Mouse (Mus musculus): ENCODE data around the gene Timp2.

Timp2 gene

DNA sequence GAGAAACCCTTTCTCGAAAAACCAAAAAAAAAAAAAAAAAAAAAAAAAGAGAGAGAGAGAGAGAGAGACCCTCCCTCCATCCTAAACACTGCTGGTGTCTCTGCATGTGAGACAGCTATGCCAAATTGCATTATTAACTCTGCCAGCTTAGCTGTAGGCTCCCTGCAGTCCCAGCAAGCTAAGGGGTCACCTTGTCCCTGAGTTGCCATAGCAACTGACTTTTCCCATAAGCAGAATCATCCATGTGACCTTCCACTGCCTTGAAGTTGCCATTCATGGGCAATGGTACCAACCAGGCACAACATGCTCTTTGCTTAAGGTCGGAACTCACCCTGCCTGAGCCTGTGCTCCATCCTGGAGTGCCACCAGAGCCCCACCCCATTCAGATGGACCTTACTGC lies 60.5 kb downstream of the Timp2 start:
- DNase-seq (ENCODE audit: low read depth, low spot score) = no peak

DNA sequence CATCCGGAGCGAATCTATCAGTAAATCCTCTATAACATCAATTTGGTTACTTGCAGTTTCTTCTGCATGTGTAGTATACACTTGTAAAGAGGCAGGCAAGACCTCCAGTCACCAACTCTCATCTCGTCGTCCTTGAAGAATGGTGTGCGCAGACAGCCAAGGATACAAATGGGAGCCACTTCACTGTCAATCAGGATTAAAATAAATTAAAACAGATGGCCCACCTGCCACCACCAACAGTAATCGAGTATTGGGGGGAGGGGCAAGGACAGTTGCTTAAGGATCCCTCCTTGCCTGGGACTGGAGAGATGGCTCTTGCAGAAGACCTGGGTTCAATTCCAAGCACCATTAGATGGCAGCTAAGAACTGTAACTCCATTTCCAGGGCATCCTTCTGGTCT lies 62.9 kb downstream of the Timp2 start:
- no peak for DNase-seq (ENCODE audit: low read depth, low spot score)

DNA sequence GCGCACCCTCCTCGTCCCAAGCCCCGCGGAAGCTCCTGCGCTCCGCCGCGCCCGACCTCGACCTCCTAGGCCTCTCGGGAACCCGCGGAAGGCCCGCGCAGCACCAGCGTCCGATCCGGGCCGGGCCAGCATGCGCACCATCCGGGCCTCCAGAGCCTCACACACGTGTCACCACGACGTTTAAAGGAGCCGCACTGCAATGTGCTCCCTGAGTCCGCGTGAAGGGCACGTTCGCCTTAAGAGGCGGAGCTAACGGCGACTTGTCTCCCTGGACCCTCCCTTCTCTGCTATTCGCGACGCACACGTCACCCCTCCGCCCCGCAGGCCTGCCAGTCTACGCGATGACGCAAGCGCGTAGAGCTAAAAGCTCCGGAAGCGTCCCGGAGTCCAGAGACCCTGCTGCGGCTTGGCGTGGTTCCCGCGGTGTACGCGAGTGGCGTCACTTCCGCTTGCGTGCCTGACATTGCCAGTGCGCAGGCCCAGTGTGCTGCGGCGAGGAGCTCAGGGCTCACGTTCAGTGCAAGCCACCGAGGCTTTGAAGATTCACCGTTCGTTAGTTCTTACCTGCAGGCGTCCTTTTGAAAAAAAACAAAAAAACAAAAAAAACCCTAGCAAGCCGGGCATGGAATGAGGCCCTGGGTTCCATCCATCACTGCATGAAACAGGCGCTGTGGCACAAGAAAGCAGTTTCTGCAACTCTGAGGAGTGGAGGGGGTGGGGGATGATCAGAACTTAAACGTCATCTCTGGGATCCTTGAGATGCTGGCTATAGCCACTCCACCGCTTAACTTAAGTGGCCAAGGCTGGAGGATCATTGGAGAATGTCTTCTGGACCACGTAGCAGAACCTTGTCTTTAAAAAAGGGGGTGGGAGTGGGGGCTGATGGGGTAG lies 65.3 kb downstream of the Timp2 start, which contains the start of gene Usp36:
Usp36 (minus strand) TSS at position 246 of the 891 bp plus-strand sequence.
- DNase-seq (ENCODE audit: low read depth, low spot score) = peak; percentile 100

DNA sequence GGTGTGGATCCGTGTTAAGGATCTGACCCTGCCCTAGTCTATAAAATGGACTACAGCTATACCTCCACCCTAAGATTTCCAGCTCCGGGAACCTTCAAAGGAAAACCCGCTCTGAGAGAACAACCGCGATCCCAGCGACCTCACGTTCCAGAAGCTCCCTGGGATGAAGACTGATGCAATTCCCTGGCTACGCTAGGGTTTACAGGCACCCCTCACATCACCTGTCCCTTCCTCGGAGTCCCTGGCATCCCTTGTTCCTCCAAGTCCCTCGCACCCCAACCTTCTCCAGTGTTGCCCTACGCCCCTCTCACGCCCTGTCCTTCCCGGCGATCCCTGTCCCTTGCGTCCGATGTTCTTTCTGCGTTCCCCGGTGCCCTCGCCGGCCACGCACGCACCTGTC lies 66.0 kb downstream of the Timp2 start:
- DNase-seq (ENCODE audit: low read depth, low spot score) = peak; percentile 51

DNA sequence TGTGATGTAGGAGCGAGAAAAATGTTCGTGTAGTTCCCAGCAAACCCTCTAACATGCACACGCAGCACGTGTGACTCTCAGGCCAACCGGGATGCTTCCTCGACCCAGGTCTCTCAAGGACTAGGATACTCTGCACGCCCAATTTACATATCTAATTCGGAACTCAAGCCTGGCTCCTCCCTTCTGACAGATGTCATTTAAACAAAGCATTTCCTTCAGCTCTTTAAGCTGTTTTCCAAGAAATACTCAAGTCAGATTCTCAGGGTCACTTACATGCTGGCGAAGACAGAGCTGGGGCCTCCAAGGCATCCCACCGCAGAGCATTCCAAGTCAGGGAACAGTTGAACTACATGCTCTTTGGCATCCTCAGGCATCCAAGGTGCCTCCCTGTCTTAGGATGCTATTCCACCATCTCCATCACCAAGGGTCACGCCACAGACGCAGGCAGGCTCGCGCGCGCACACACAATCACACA lies 66.5 kb downstream of the Timp2 start:
- peak; percentile 77 for DNase-seq (ENCODE audit: low read depth, low spot score)

DNA sequence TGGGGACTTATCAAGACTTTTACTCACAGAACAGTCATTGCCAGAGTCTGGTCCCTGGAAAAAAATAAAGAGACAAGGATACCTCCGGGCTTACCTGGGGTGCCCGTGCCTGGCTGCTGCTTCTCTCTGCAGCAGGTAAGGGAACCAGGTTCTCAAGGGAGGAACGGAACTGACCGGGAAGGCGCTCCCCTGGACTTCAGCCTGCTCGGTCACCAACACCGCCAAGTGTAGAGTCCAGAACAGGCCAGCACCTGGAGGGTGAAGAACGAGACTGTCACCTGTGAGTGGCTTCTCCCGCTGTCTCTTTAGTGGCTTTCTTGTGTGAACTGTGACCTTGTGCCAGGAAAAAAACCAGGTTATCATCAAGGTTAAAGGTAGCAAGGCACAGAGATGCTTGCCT lies 68.0 kb downstream of the Timp2 start:
- no peak for DNase-seq (ENCODE audit: low read depth, low spot score)

DNA sequence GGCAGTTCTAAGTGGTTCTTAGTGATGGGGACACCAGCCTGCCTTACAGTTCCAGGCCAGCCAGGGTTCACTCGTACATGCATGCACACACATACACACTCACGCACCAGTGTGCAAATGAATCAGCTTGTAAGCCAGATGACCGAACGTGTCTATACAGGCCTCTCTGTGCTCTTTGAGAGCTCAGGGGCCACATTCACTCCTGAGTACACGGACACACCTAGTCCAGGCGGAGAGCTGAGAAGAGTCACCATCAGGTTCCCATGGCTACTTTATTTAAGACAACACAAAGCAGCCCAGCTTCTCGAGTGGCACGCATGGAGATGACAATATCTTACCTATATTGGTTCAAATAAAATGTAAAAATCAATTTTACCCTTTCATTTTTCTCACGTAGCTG lies 69.1 kb downstream of the Timp2 start:
- no peak for DNase-seq (ENCODE audit: low read depth, low spot score)

DNA sequence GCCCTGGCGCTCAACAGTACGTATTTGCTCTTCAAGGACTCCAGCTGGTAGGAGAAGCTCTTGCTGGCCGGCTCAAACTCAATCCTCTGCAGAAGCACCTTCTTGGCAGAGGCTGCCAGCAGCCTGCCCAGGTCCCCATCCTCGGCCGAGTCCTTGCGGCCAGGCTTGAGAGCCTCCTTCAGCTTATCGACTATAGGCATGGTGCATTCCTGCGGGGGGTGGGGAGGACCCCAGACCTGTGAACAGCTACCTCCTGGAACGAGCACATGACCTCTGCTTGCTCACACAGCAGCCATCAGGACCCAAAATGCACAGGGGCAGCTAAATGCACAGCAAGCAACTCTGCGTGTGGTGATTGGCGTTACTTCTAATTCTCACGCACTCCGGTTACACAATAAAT lies 69.7 kb downstream of the Timp2 start:
- no peak for DNase-seq (ENCODE audit: low read depth, low spot score)

DNA sequence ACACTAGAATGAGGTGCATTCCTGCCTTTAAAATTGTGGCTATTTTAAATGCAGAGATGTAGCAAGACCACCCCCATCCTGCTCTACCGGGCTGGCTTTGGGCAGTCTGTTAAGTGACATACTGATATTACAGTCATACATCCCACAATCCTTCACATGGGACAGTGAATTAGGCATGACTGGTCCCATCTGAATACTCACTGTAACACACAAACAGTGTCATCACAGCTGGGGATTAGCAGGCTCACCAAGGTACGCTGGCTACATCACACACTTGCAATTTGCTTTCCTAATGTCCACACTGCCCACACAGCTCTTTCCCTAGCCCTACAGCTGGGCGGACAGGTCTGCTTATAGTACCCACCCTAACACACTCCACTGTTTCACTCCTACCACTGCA lies 75.3 kb downstream of the Timp2 start:
- DNase-seq (ENCODE audit: low read depth, low spot score) = no peak

DNA sequence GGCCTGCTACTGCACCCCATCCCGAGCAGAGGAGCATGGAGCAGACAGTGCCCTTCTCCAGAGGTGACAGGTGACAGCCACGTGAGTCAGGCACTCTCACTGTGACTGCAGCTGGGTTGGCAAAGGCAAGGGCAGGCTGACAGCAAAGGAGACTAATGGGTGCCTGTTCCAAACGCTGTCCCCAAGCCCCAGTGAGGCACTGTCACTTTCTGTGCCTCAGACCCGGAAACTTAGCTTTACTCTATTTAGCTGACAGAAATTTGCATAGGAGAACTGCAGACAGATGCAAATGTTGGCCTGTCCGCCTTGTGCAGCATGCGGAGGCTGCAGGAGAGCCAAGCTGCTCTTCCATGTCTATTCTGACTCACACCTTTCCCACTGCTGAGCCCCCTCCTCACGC lies 79.2 kb downstream of the Timp2 start:
- no peak for DNase-seq (ENCODE audit: low read depth, low spot score)

DNA sequence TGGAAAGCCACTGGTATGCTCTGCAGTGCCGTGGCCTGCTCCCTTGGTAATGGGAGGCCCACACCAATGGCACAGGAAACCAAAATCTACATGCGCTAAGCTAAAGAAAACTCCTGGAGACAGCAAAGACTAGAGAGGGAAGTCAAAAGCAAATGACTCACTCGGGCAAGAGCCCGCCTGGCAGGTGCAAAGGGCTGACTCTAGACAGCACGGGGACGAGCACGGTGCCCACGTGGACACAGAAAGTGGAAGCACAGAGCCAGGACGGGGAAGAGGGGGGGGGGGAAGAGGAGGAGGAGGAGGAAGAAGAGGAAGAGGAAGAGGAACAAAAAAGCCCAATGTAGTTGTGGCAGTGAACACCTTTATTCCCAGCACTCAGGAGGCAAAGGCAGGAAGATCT lies 80.4 kb downstream of the Timp2 start:
- DNase-seq (ENCODE audit: low read depth, low spot score) = no peak

DNA sequence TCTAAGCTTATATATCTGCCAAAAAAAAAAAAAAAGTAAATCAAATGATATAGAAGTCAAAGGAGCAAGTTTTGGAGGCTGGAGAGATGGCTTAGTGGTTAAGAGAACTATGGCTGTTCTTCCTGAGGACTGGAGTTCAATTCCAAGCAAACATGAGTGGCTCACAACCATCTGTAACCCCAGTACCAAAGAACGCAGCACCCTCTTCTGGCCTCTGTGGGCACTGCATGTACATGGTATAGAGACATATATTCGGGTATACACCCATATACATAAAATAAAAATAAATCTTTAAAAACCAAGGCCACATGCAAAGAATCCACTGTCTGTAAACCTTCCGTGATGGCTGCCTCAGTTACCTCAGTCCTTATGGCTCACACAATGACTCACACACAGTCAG lies 85.7 kb downstream of the Timp2 start:
- peak; percentile 73 for DNase-seq (ENCODE audit: low read depth, low spot score)

DNA sequence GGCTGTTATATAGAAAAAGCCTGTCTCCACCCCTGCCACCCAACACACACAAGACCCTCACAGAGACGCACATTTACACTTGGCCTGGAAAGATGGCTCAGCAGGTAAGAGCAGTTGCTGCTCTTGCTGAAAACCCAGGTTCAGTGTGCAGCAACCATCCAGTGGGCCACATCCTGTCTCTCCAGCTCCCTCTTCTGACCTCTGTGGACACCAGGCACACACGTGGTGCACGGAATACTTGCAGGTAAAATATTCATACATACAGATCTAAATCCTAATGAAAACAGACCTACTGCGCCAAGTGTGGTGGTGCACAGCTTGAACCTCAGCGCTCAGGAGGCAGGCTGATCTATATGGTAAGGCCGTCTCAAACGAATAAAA lies 88.9 kb downstream of the Timp2 start:
- DNase-seq (ENCODE audit: low read depth, low spot score) = no peak

DNA sequence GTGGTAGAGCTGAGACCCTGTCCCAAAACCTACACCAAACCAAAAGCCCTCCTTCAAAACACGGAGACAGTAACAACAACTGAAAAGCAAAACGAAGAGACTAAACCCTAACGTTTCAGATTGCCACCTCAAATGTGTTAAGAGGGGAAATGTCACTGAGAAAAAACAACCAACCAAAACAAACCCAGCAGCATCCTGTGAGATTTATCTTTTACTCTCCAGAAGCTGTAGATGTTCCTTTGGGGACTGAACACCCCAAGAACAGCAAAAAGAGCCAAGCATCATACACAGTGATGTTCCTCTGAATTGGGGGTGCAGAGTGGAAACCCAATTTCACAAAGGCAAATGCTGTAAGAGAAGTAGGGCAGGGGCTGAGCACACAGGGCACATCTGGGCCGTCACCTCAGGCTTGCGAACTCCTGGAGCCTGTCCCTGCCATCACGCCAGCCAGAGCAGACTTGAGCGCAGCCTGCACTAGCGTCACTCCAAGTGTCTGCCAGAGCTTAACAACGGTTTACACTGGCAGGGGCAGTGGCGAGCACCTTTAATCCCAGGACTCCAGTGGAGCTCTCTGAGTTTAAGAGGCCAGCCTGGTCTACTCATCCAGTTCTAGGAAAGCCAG lies 89.4 kb downstream of the Timp2 start:
- no peak for DNase-seq (ENCODE audit: low read depth, low spot score)

DNA sequence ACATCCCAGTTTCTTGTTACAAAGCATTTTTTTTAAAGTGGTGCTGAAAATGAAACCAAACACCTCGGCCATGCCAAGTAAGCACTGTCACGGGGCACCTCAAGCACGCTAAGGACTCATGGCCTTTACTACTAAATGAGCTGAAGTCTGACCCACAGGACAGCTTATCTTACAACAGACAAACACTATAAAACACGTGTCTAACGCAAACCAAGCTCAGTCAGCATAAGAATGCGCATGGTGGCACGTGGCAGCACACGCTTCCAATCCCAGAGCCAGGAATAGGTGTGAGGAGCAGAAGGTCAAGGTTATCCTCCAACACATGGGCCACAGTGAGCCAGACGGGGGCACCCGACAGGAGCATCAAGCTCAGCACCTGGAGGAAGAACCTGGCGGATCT lies 89.9 kb downstream of the Timp2 start:
- DNase-seq (ENCODE audit: low read depth, low spot score) = peak; percentile 29

DNA sequence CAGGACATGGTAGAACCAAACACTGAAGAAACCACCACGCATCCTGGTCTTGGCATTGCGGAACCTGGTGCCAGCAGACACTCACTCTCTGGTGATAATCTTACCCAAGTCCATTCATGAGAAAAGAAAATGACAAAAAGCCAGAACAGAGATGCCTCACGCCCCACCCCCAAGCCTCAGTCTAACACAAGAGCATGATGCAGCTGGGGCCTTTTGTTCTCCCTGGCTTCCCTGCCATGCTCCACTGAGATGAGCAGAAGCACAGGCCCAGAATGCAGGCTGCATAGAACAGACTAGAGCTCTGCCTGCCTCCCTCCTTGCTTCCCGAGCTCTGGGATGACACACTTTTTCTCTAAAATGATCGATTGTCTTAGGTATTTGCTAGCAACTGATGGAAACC lies 92.4 kb downstream of the Timp2 start:
- no peak for DNase-seq (ENCODE audit: low read depth, low spot score)

DNA sequence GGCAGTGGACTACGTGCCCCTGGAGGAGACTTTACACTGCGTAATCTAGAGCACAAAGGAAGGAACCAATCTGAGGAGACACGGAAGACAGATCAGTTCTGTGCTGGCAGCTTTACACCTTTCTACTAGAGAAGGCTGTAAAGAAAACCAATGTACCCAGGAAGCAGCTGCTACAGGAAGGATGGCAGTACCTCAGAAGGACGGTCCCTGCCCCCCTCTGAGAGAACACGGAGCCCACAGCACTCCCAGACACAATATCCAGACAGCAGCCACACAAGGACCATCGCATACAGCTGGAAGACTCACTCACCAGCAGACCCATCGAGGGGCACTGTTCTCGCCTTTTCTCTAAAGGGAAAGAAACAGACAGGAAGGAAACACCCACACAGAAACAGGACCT lies 95.5 kb downstream of the Timp2 start:
- DNase-seq (ENCODE audit: low read depth, low spot score) = no peak

DNA sequence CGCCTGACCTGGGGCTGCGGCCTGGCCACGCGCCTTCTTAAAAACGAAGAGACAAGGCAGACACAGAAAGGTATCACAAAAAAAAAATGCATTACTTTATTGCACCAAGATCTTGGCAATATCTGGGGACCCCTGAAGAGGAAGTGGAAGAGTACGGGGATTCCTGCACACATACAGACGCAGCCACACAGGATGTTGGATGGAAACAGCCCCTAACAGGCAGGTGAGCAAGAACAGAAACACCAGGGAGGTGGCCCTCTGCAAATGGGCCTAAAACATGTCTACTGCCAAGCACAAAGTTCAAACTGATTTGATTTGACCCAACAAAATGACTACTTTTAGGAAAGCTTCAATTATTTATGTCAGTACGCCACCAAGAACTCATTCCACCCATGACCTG lies 96.0 kb downstream of the Timp2 start:
- no peak for DNase-seq (ENCODE audit: low read depth, low spot score)

DNA sequence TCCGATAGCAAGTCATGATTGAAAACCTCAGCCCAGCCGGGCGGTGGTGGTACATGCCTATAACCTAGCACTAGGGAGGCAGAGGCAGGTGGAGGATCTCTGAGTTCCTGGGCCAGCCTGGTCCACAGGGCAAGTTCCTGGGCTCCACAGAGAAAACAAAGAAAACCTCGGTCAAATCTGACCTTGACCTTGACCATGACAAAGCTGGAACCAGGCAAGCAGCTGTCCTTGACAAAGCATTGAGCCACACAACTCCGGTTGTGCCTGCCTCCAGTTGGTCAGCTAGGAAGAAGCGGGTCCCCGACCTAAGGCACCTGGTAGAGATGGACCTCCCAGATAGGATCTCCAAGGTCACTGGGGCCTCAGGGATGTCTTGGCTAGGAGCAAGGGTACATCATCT lies 99.2 kb downstream of the Timp2 start:
- DNase-seq (ENCODE audit: low read depth, low spot score) = peak; percentile 53

DNA sequence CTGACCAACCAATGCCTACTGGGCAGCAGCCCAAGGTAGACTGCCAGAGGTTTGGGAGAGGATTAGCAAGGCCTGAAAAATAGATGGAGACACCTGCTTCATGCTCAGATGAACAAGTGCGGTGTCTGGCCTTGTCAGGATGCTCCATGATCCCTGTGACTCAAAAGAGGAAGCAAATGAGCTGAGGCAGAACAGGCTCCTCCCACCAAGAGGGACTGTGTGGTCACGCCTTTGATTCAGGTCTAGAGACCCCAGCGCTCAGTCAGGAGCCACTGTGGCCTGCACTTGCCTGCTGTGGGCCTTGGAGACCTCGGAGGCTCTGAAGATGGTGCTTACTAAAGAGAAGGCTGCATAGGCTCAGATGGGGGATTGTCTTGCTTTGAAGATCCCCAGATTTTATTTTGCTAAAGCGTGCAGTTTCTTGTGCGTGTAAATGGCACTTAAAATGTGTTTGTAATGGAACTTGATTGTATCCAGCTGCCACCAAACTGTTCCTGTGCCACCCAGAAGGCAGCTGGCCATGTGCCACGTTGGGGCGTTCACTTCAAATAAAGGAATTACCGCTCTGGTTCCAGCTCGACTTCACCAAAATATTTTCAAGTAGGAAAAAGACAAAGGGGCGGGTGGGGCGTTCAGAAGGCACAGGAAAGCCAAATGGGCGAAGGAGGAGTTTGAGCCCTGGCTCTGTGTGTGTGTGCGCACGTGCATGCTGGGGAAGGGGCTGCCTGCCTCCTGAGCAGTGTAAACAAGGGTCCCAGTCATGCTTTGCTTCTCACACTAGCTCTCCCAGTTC lies 101.2 kb downstream of the Timp2 start:
- DNase-seq (ENCODE audit: low read depth, low spot score) = peak; percentile 48

DNA sequence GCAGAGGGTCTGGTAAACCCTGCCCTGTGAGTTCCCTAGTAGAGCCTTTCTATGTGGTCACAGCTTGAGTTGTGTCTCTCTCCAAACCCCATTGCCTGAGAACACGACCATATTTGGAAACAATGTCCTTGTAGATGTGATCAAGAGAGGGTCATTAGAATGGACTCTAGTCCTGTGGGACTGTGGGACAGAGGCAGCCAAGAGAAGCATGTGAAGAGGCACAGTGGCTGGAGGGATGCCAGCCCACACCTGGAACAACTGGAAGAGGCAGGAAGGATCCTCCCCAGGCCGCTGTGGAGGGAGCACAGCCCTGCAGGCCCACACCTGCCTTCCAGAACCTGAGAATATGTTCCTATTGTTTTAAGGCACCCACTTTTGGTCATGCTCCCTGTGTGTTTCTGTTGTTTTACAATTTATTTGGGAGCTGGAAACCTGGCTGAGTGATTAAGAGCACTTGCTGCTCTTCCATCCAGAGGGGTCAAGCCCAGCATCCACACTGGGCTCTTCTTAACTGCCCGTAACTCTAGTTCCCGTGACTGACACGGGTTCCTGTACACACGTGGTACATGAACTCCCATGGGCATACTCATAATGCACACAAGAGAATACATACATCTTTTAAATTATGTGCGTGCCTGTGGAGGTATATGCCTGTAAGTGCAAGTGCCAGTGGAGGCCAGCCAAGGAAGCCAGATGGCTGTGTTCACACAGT lies 101.9 kb downstream of the Timp2 start:
- no peak for DNase-seq (ENCODE audit: low read depth, low spot score)
